7 mouse cellular contexts compared by ENCODE assay signal in genomic region chr6:91173221-91173880, GRCm38 (mm10). TPM values are rescaled to one million over a fixed set of nuclear protein-coding genes. Genes with fewer than 3 reads are reported as not detected.
DNase-seq lines count a peak whose midpoint lies in the region; ATAC-seq lines count a peak whose summit lies in the region.

No protein-coding gene starts in this region.

- peak; percentile 77 for DNase-seq in MN1 (ENCODE audit: low spot score)
- peak; percentile 60 to 73 for DNase-seq in adrenal gland, postnatal 36 days
- peak; percentile 82 to 87 for DNase-seq in heart, postnatal 10 days
- peak; percentile 75 to 77 for DNase-seq in kidney, postnatal 4 days
- DNase-seq in lung, postnatal 25 days (ENCODE audit: low spot score), result peak; percentile 63
- peak; percentile 65 for DNase-seq in right cerebral cortex, postnatal 25 days

- no peak overlapping the region for H3K4me2 ChIP-seq in forebrain, embryonic 12.5 days

- no peak overlapping the region for H3K27ac ChIP-seq in forebrain, embryonic 12.5 days

- H3K36me3 ChIP-seq in forebrain, embryonic 12.5 days (replicated peaks), result peaks cover 40% of the 10 kb centered on the region

- H3K9ac ChIP-seq in forebrain, embryonic 12.5 days, result no peak overlapping the region

- intact Hi-C loops in heart, postnatal 10 days (cut with DNase I), result loop anchor here (1.0 kb wide), 2 partner anchors 104 to 108 kb away; no protein-coding TSS in a partner anchor

- no peaks in the 10 kb centered on the region for H3K9me3 ChIP-seq in forebrain, embryonic 12.5 days

- peak; percentile 55; the same call in 1 of the 2 replicates for ATAC-seq in forebrain, embryonic 12.5 days (ENCODE audit: low FRiP score)

- no peaks in the 10 kb centered on the region for H3K27me3 ChIP-seq in forebrain, embryonic 12.5 days

- no peak overlapping the region for H3K4me3 ChIP-seq in forebrain, embryonic 12.5 days (replicated peaks)

- 49% methylated on average over 7 of the region's 7 CpGs for WGBS in forebrain, embryonic 12.5 days

- no peaks in the 10 kb centered on the region for H3K4me1 ChIP-seq in forebrain, embryonic 12.5 days

RNA-seq across cellular contexts. Expression of gene Hdac11, which starts 16.9 kb away (rescaled TPM):
- total RNA-seq in adrenal gland, postnatal 36 days (2021), result 1 to 10 TPM; 5.8 to 6.2 TPM
- 16.3 and 18.0 TPM in 2 replicates for polyA plus RNA-seq in forebrain, embryonic 12.5 days (2016; fragmentation: Nextera tagmentation; extraction: Ambion mirVana)
- total RNA-seq in heart, postnatal 10 days (2021), result 10 to 100 TPM in 1 of 2 experiments, 1 to 10 TPM in 1; 9.4 to 12.6 TPM

RNA-seq across cellular contexts. Expression of gene Fbln2, which starts 38.9 kb away (rescaled TPM):
- 10 to 100 TPM; 12.6 to 20.7 TPM for total RNA-seq in adrenal gland, postnatal 36 days (2021)
- 39.4 and 45.6 TPM in 2 replicates for polyA plus RNA-seq in forebrain, embryonic 12.5 days (2016; fragmentation: Nextera tagmentation; extraction: Ambion mirVana)
- total RNA-seq in heart, postnatal 10 days (2021), result 100 to 1,000 TPM; 143 to 154 TPM

RNA-seq across cellular contexts. Expression of gene Nup210, which starts 56.7 kb away (rescaled TPM):
- 1 to 10 TPM; 3.6 to 6.2 TPM for total RNA-seq in adrenal gland, postnatal 36 days (2021)
- polyA plus RNA-seq in forebrain, embryonic 12.5 days (2016; fragmentation: Nextera tagmentation; extraction: Ambion mirVana), result 32.7 and 37.9 TPM in 2 replicates
- 10 to 100 TPM in 1 of 2 experiments, 1 to 10 TPM in 1; 9.4 to 11.1 TPM for total RNA-seq in heart, postnatal 10 days (2021)

Comparison
In these comparisons a context has a peak if more than half of its experiments do, and no peak if none do; other contexts are left out.
1. RNA of gene Fbln2, which starts 38.9 kb away (total RNA-seq): 143 to 154 TPM in heart, postnatal 10 days; 12.6 to 20.7 TPM in adrenal gland, postnatal 36 days; every median in the first group is over 4 times any median in the second.
2. Peak in every context shown above with its lines, with median percentiles within 50 percentile points of each other: DNase-seq.